Comparison of ENCODE assay signal across 35 mouse cellular contexts in genomic region chr2:31656374-31656773, GRCm38 (mm10). TPM values are rescaled to one million over a fixed set of nuclear protein-coding genes. Genes with fewer than 3 reads are reported as not detected.
"Had no signal": no experiment of that assay in that cellular context is flagged by ENCODE, and none has a peak within 500 bp of the region (broad histone marks: within the 10 kb centered on the region; RNA-seq: fewer than 3 reads in every experiment).

No protein-coding gene starts in this region.

- H3K9me3 ChIP-seq: embryonic facial prominence, embryonic 12.5 days; forebrain, embryonic 13.5 days; forebrain, embryonic 15.5 days had no signal

- H3K4me3 ChIP-seq: embryonic facial prominence, embryonic 12.5 days; embryonic facial prominence, embryonic 13.5 days; embryonic facial prominence, embryonic 15.5 days; erythroblast, embryonic 14.5 days; forebrain, embryonic 10.5 days; forebrain, embryonic 12.5 days; forebrain, embryonic 13.5 days; forebrain, embryonic 15.5 days; gastrocnemius, adult 2 months; heart, adult 2 months had no signal

- H3K4me2 ChIP-seq: embryonic facial prominence, embryonic 12.5 days; embryonic facial prominence, embryonic 13.5 days; embryonic facial prominence, embryonic 15.5 days; forebrain, embryonic 12.5 days; forebrain, embryonic 13.5 days; forebrain, embryonic 15.5 days had no signal

- H3K9ac ChIP-seq: embryonic facial prominence, embryonic 12.5 days; embryonic facial prominence, embryonic 13.5 days; embryonic facial prominence, embryonic 15.5 days; forebrain, embryonic 12.5 days; forebrain, embryonic 13.5 days; forebrain, embryonic 15.5 days; forebrain, postnatal 0 days had no signal

- H3K27ac ChIP-seq: embryonic facial prominence, embryonic 12.5 days; embryonic facial prominence, embryonic 13.5 days; embryonic facial prominence, embryonic 15.5 days; forebrain, embryonic 10.5 days; forebrain, embryonic 12.5 days; forebrain, embryonic 13.5 days; forebrain, embryonic 15.5 days; gastrocnemius, adult 2 months; heart, adult 2 months had no signal

- DNase-seq: cerebellum, adult 2 months; cerebellum, adult 8-10 months; cerebellum, adult 9-10 months; cerebellum, adult 9-11 months; cerebellum, postnatal 10 days; cerebellum, postnatal 14 days; cerebellum, postnatal 25 days; cerebellum, postnatal 36 days; embryo, embryonic 11 days; forebrain, postnatal 0 days; gastrocnemius, adult 2 months; gastrocnemius, postnatal 10 days; gastrocnemius, postnatal 14 days; gastrocnemius, postnatal 25 days; gastrocnemius, postnatal 36 days; heart, adult 11 months; heart, adult 18-20 months; heart, adult 2 months had no signal

- ATAC-seq: forebrain, embryonic 13.5 days; forebrain, embryonic 14.5 days; forebrain, embryonic 15.5 days; forebrain, embryonic 16.5 days; forebrain, postnatal 0 days had no signal

- H3K36me3 ChIP-seq: embryonic facial prominence, embryonic 12.5 days; embryonic facial prominence, embryonic 13.5 days; embryonic facial prominence, embryonic 15.5 days; forebrain, embryonic 10.5 days; forebrain, embryonic 12.5 days; forebrain, embryonic 15.5 days had no signal

RNA-seq across cellular contexts. Expression of gene Prdm12, which starts 16.5 kb away (rescaled TPM):
- total RNA-seq: common myeloid progenitor, adult 5-6 weeks; gastrocnemius, adult 18-20 months; gastrocnemius, adult 2 months; gastrocnemius, adult 8-10 months; gastrocnemius, postnatal 10 days; gastrocnemius, postnatal 14 days; gastrocnemius, postnatal 25 days; gastrocnemius, postnatal 36 days; gastrocnemius, postnatal 4 days; granulocyte monocyte progenitor cell, adult 5-6 weeks; heart, adult 18-20 months; heart, adult 2 months; heart, adult 8-10 months had no signal
- polyA plus RNA-seq: cerebellum, adult 2 months; erythroblast, embryonic 14.5 days; gonadal fat pad, adult 2 months; heart, adult 2 months had no signal
